Mouse (Mus musculus) testis, adult 2 months (tissue): ENCODE measurements at regions not wholly inside any gene's neighbourhood (a gene's known extent, or its start where the extent isn't known, plus 50 kb on each side); places are given as distances from the start of the nearest gene placed in this dataset.

Source experiments
- CTCF ChIP-seq: fragments of 200-500 bp; IDR thresholded peaks from 2 replicates; pipeline ENCODE4 v1.5.1; 2012; ENCODE audit warnings: low read depth, mild to moderate bottlenecking, inconsistent platforms, low read length, moderate library complexity; ENCODE audit not compliant: control insufficient read depth, insufficient read depth, insufficient replicate concordance
- POLR2A ChIP-seq: fragments of 200-500 bp; IDR thresholded peaks from 2 replicates; pipeline ENCODE4 v1.6.1; 2012; ENCODE audit warnings: low read depth, mild to moderate bottlenecking, inconsistent platforms, low read length, moderate library complexity; ENCODE audit not compliant: control insufficient read depth

DNA sequence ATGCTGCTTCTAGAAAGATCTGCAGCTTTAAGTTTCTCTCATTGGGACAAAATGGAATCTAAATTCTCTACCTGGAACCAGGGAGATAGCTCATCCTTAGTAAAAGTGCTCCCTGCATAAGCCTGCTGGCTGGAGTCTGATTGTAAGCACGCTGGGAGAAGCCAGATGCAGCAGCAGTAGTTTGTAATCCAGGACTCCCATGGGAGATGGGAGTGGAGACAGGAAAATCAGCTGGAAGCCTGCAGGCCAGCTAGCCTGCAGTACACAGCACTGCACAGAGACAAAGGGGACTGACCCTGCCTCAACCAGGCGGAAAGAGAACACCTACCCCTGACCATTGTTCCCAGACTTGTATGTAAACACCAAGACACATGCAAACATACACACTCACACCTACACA, 170.2 kb downstream of the Shq1 start:
- TF ChIP-seq CTCF: no peak
- TF ChIP-seq POLR2A: no peak
